Mouse (Mus musculus): Measurements from ENCODE around the gene Ppfibp2. TPM values are rescaled to one million over a fixed set of nuclear protein-coding genes. Genes with fewer than 3 reads are reported as not detected.

The Ppfibp2 gene
- polyA plus RNA-seq, 1 experiment from 2014 or later: 30.6 TPM

- no peaks in the 10 kb centered on the region for H3K36me3 ChIP-seq (ENCODE audit: inconsistent target)
- no peaks in the 10 kb centered on the region for H3K79me2 ChIP-seq (ENCODE audit: inconsistent target)
- H3K4me3 ChIP-seq (ENCODE audit: inconsistent target): no peak overlapping the region
- 100% methylated on average over 5 of the region's 6 CpGs for WGBS (ENCODE audit: missing documents)
- H3K27ac ChIP-seq: no peak overlapping the region
Measured at GRCm38 (mm10) chr7:107663621-107664020, 68.6 kb downstream of the Ppfibp2 start.

GRCm38 (mm10) chr7:107664063-107665056 lies 69.4 kb downstream of the Ppfibp2 start:
- no peak overlapping the region for H3K4me3 ChIP-seq (ENCODE audit: inconsistent target)
- no peak overlapping the region for H3K27ac ChIP-seq
- 50% methylated on average over 7 of the region's 8 CpGs for WGBS (ENCODE audit: missing documents)
- H3K79me2 ChIP-seq (ENCODE audit: inconsistent target): no peaks in the 10 kb centered on the region
- H3K36me3 ChIP-seq (ENCODE audit: inconsistent target): no peaks in the 10 kb centered on the region

- no peaks in the 10 kb centered on the region for H3K79me2 ChIP-seq (ENCODE audit: inconsistent target)
- H3K27ac ChIP-seq: no peak overlapping the region
- no peak overlapping the region for H3K4me3 ChIP-seq (ENCODE audit: inconsistent target)
- no peaks in the 10 kb centered on the region for H3K36me3 ChIP-seq (ENCODE audit: inconsistent target)
- 24% methylated on average over 4 of the region's 4 CpGs for WGBS (ENCODE audit: missing documents)
Measured at GRCm38 (mm10) chr7:107665221-107665585, 70.2 kb downstream of the Ppfibp2 start.

GRCm38 (mm10) chr7:107665586-107666261 lies 70.7 kb downstream of the Ppfibp2 start:
- no peaks in the 10 kb centered on the region for H3K79me2 ChIP-seq (ENCODE audit: inconsistent target)
- 48% methylated on average over 7 of the region's 9 CpGs for WGBS (ENCODE audit: missing documents)
- no peak overlapping the region for H3K4me3 ChIP-seq (ENCODE audit: inconsistent target)
- no peaks in the 10 kb centered on the region for H3K36me3 ChIP-seq (ENCODE audit: inconsistent target)
- H3K27ac ChIP-seq: no peak overlapping the region

- 40% methylated on average over 13 of the region's 13 CpGs for WGBS (ENCODE audit: missing documents)
- H3K4me3 ChIP-seq (ENCODE audit: inconsistent target): no peak overlapping the region
- no peaks in the 10 kb centered on the region for H3K79me2 ChIP-seq (ENCODE audit: inconsistent target)
- no peaks in the 10 kb centered on the region for H3K36me3 ChIP-seq (ENCODE audit: inconsistent target)
- no peak overlapping the region for H3K27ac ChIP-seq
Measured at GRCm38 (mm10) chr7:107666262-107666902, 71.4 kb downstream of the Ppfibp2 start.

- Histone ChIP-seq H3K36me3 (ENCODE audit: inconsistent target) (no peaks in the 10 kb centered on the region), H3K4me3 (ENCODE audit: inconsistent target) (no peak overlapping the region), H3K79me2 (ENCODE audit: inconsistent target) (no peaks in the 10 kb centered on the region), H3K27ac (no peak overlapping the region)
- WGBS (ENCODE audit: missing documents): 61% methylated on average over 5 of the region's 5 CpGs
Measured at GRCm38 (mm10) chr7:107668514-107668913, 73.5 kb downstream of the Ppfibp2 start.

GRCm38 (mm10) chr7:107675224-107675623 lies 80.2 kb downstream of the Ppfibp2 start:
- Histone ChIP-seq H3K4me3 (ENCODE audit: inconsistent target) (no peak overlapping the region), H3K79me2 (ENCODE audit: inconsistent target) (no peaks in the 10 kb centered on the region), H3K36me3 (ENCODE audit: inconsistent target) (no peaks in the 10 kb centered on the region), H3K27ac (no peak overlapping the region)
- WGBS (ENCODE audit: missing documents): 65% methylated on average over 3 of the region's 3 CpGs

- 88% methylated on average over 6 of the region's 6 CpGs for WGBS (ENCODE audit: missing documents)
- Histone ChIP-seq H3K79me2 (ENCODE audit: inconsistent target) (no peaks in the 10 kb centered on the region), H3K4me3 (ENCODE audit: inconsistent target) (no peak overlapping the region), H3K27ac (no peak overlapping the region), H3K36me3 (ENCODE audit: inconsistent target) (peaks cover 8% of the 10 kb centered on the region; the same call in 1 of the 2 replicates)
Measured at GRCm38 (mm10) chr7:107680151-107680852, 85.3 kb downstream of the Ppfibp2 start.

- H3K27ac ChIP-seq: no peak overlapping the region
- no peak overlapping the region for H3K4me3 ChIP-seq (ENCODE audit: inconsistent target)
- 97% methylated on average over 2 of the region's 2 CpGs for WGBS (ENCODE audit: missing documents)
- H3K36me3 ChIP-seq (ENCODE audit: inconsistent target): peaks cover 8% of the 10 kb centered on the region; the same call in 1 of the 2 replicates
- no peaks in the 10 kb centered on the region for H3K79me2 ChIP-seq (ENCODE audit: inconsistent target)
Measured at GRCm38 (mm10) chr7:107681306-107681705, 86.3 kb downstream of the Ppfibp2 start.

GRCm38 (mm10) chr7:107683162-107683561 lies 88.2 kb downstream of the Ppfibp2 start:
- Histone ChIP-seq H3K79me2 (ENCODE audit: inconsistent target) (no peaks in the 10 kb centered on the region), H3K4me3 (ENCODE audit: inconsistent target) (no peak overlapping the region), H3K27ac (no peak overlapping the region), H3K36me3 (ENCODE audit: inconsistent target) (peaks cover 8% of the 10 kb centered on the region; the same call in 1 of the 2 replicates)
- 92% methylated on average over 4 of the region's 4 CpGs for WGBS (ENCODE audit: missing documents)

- Histone ChIP-seq H3K36me3 (ENCODE audit: inconsistent target) (peaks cover 8% of the 10 kb centered on the region; the same call in 1 of the 2 replicates), H3K79me2 (ENCODE audit: inconsistent target) (no peaks in the 10 kb centered on the region), H3K4me3 (ENCODE audit: inconsistent target) (no peak overlapping the region), H3K27ac (no peak overlapping the region)
- 11% methylated on average over 3 of the region's 3 CpGs for WGBS (ENCODE audit: missing documents)
Measured at GRCm38 (mm10) chr7:107683622-107684021, 88.6 kb downstream of the Ppfibp2 start.

GRCm38 (mm10) chr7:107685238-107685954 lies 90.4 kb downstream of the Ppfibp2 start:
- no peaks in the 10 kb centered on the region for H3K79me2 ChIP-seq (ENCODE audit: inconsistent target)
- H3K27ac ChIP-seq: no peak overlapping the region
- H3K4me3 ChIP-seq (ENCODE audit: inconsistent target): no peak overlapping the region
- H3K36me3 ChIP-seq (ENCODE audit: inconsistent target): peaks cover 8% of the 10 kb centered on the region; the same call in 1 of the 2 replicates
- WGBS (ENCODE audit: missing documents): 76% methylated on average over 8 of the region's 8 CpGs

GRCm38 (mm10) chr7:107685955-107686285 lies 90.9 kb downstream of the Ppfibp2 start:
- Histone ChIP-seq H3K79me2 (ENCODE audit: inconsistent target) (no peaks in the 10 kb centered on the region), H3K27ac (no peak overlapping the region), H3K36me3 (ENCODE audit: inconsistent target) (peaks cover 8% of the 10 kb centered on the region; the same call in 1 of the 2 replicates), H3K4me3 (ENCODE audit: inconsistent target) (no peak overlapping the region)
- WGBS (ENCODE audit: missing documents): 97% methylated on average over 7 of the region's 7 CpGs

All from macrophage (primary cell).